Mouse (Mus musculus) stomach, embryonic 14.5 days (tissue): ENCODE data around the gene Myl4. TPM values are rescaled to one million over a fixed set of nuclear protein-coding genes. Genes with fewer than 3 reads are reported as not detected.
A peak's percentile ranks its signal among the peaks of the same experiment; 100 is the strongest.

Experiments used
- ATAC-seq: fragments of 200-750 bp; cut with Nextera tagmentation; 2 replicates; pipeline ENCODE4 v1.8.0; 2017; ENCODE audit warnings: low read depth, moderate TSS enrichment; ENCODE audit not compliant: insufficient number of reproducible peaks, insufficient read depth, low FRiP score
- H3K27ac ChIP-seq: fragments of 300-500 bp; sonication (generic); 2 replicates; pipeline ENCODE4 v1.5.1; 2014; ENCODE audit warnings: mild to moderate bottlenecking, low read length, moderate library complexity, mixed read lengths
- H3K27me3 ChIP-seq: fragments of 300-500 bp; sonication (generic); 2 replicates; pipeline ENCODE4 v1.6.1; 2014; ENCODE audit warnings: low read length, control low read depth, mixed read lengths; ENCODE audit not compliant: control insufficient read depth, insufficient read depth
- H3K36me3 ChIP-seq: fragments of 300-500 bp; sonication (generic); 2 replicates; pipeline ENCODE4 v1.6.1; 2014; ENCODE audit warnings: mild to moderate bottlenecking, control low read depth, low read length, moderate library complexity, mixed read lengths; ENCODE audit not compliant: control insufficient read depth, insufficient read depth
- H3K4me1 ChIP-seq: fragments of 300-500 bp; sonication (generic); 2 replicates; pipeline ENCODE4 v1.6.1; 2014; ENCODE audit warnings: low read length, control low read depth, mixed read lengths; ENCODE audit not compliant: control insufficient read depth, insufficient read depth
- H3K4me2 ChIP-seq: fragments of 300-500 bp; sonication (generic); replicated peaks from 2 replicates; pipeline ENCODE4 v1.6.1; 2014; ENCODE audit warnings: low read depth, low read length, control low read depth
- H3K4me3 ChIP-seq: fragments of 300-500 bp; sonication (generic); 2 replicates; pipeline ENCODE4 v1.5.1; 2014; ENCODE audit warnings: low read depth, low read length, control low read depth
- H3K9ac ChIP-seq: fragments of 300-500 bp; sonication (generic); replicated peaks from 2 replicates; pipeline ENCODE4 v1.6.1; 2014; ENCODE audit warnings: low read depth, mild to moderate bottlenecking, control low read depth, low read length, moderate library complexity, mixed read lengths
- H3K9me3 ChIP-seq: fragments of 300-500 bp; sonication (generic); 2 replicates; pipeline ENCODE4 v1.6.1; 2016; ENCODE audit warnings: low read depth, low read length, control low read depth; ENCODE audit not compliant: control insufficient read depth
- WGBS: fragments of 180-500 bp; shearing (Covaris S2); extraction: QIAGEN DNeasy Blood & Tissue Kit; methylation state at CpG from one replicate; pipeline ENCODE4 v1.1.7; 2014; 5-methylcytosine and 5-hydroxymethylcytosine counted together
- polyA plus RNA-seq: library from polyadenylated mRNA; unstranded; fragments of >200 nt; fragmentation: Nextera tagmentation; extraction: Ambion mirVana; gene quantifications from 2 replicates; pipeline ENCODE4 v1.2.1, GENCODE M21; 2014

Gene Myl4
- polyA plus RNA-seq, 1 experiment from 2014 or later: 6.7 TPM

DNA sequence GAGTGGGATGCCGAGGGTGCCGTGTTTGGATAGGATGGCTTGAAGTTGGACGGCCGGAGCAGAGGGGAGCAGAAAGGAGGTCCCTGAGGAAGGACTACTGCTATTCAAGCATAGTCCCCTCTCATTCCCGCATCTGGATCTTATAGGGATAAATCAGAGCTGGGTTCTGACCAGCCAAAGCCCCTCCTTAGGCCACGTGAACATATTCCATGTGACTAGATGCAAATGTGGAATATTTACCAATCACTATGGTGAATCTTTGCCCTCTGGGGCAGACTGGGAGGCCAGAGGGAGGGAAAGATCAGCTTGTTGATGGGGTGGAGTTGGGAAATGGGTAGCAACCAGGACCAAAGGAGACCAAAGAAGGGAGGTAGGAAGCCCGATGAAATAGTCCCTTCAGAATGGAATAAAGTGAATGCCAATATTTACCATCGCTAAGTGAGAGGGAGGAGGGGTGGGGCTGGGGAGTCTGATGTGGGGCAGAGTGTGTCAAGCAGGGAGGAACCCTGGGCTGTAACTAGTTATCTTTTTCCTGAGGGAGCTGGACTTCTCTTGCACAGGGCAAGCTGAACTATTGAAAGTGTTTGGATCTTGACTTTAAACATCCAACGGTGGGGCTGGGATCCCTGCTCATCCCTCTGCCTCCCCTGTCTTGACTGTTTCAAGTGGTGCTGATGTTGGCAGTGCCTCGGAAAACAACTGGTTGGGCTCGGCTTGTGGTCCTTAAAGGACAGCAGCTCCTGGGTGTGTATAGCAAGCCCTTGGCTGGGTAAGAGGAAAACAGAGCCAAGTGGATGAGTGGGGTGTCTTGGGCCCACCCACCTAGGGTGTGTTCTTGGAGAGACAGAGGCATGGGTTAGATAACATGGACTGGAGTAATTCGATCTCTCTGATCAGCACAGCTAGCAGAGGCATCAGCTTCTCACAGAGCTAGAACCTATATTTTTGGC lies 75.3 kb downstream of the Myl4 start:
- Histone ChIP-seq H3K36me3 (no peaks in the 10 kb centered on the region), H3K9ac (no peak overlapping the region), H3K27me3 (no peaks in the 10 kb centered on the region), H3K4me3 (no peak overlapping the region), H3K4me2 (no peak overlapping the region), H3K9me3 (no peaks in the 10 kb centered on the region), H3K4me1 (peaks cover 12% of the 10 kb centered on the region; the same call in 1 of the 2 replicates), H3K27ac (peak overlapping the region; percentile 76)
- ATAC-seq: peak; percentile 65; the same call in 1 of the 2 replicates
- WGBS: 29% methylated on average over 12 of the region's 12 CpGs

DNA sequence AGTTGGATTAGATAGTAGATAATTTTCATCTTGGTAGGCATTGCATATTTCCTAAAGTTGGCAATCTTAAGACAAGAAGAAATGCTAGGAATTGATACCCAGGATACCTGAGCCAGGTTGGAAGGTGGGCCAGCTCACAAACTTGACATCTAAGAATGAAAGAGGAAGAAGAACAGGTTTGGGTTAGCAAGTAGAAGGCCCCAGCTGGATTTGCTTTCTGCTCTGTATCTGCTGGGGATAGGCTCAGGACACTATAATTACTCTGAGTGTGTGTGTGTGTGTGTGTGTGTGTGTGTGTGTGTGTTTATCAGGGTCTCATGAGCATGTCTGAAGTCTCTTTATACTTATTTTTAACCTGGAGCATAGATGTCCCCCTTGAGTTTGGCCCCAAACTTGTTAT lies 76.2 kb downstream of the Myl4 start:
- Histone ChIP-seq H3K4me1 (peaks cover 12% of the 10 kb centered on the region; the same call in 1 of the 2 replicates), H3K9ac (no peak overlapping the region), H3K27ac (peak overlapping the region; percentile 76; the same call in 1 of the 2 replicates), H3K4me3 (no peak overlapping the region), H3K36me3 (no peaks in the 10 kb centered on the region), H3K27me3 (no peaks in the 10 kb centered on the region), H3K4me2 (no peak overlapping the region), H3K9me3 (no peaks in the 10 kb centered on the region)
- no peak for ATAC-seq

DNA sequence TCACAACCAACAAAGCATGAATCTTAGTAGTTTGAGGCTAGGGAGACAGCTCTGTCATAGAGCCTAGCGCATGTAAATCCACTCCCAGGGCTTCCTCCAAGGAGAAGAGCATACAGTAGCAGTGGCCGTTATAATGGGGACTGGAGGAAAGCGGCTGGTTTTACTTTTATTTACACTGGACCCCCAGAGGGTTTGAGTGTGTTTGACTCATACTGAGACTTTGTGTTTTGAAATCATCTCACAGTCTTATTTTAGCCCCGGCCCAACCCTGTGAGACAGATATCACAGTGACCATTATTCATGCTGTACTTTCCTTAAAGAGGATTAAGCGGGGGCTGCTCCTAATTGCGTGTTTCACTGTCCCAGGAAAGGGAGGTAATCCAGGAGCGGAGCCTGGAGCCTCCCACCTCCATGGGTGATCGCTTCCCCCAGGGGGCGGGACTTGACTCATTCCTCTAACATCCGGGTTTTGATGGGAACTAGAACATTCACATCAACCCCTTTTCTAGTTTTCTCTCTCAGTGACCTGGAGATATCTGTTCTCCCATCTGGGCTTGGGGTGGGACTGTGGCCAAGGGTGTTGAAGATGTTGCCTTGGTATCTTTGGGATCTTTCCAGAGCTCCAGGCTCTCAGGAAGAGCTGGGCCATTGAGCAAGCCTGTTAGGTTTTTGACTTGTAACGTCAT lies 77.3 kb downstream of the Myl4 start:
- no peak for ATAC-seq
- Histone ChIP-seq H3K36me3 (no peaks in the 10 kb centered on the region), H3K4me1 (peaks cover 12% of the 10 kb centered on the region; the same call in 1 of the 2 replicates), H3K27me3 (no peaks in the 10 kb centered on the region), H3K4me2 (no peak overlapping the region), H3K4me3 (no peak overlapping the region), H3K9me3 (no peaks in the 10 kb centered on the region), H3K27ac (no peak overlapping the region), H3K9ac (no peak overlapping the region)
- WGBS: 47% methylated on average over 11 of the region's 11 CpGs

DNA sequence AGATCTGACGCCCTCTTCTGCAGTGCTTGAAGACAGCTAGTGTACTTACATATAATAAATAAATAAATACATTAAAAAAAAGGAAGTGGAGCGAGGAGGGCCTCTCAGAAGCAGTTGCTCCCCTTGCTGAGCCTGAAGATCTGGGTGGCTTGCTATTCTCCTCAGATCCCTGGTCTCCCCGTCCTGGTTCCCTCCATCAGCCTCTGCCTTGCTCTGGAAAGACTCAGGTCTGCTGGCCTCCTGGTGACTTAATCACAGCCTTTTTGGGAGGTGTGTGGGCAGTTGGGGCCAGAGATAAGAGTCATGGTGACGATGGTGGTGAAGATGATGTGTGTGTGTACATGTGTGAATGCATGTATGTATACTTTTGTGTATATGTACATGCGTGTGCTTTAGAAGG lies 78.1 kb downstream of the Myl4 start:
- H3K27ac ChIP-seq: no peak overlapping the region
- no peak overlapping the region for H3K4me2 ChIP-seq
- WGBS: 88% methylated on average over 5 of the region's 5 CpGs
- no peak overlapping the region for H3K4me3 ChIP-seq
- no peak overlapping the region for H3K9ac ChIP-seq
- H3K9me3 ChIP-seq: no peaks in the 10 kb centered on the region
- H3K4me1 ChIP-seq: peaks cover 12% of the 10 kb centered on the region; the same call in 1 of the 2 replicates
- no peaks in the 10 kb centered on the region for H3K36me3 ChIP-seq
- ATAC-seq: no peak
- H3K27me3 ChIP-seq: no peaks in the 10 kb centered on the region

DNA sequence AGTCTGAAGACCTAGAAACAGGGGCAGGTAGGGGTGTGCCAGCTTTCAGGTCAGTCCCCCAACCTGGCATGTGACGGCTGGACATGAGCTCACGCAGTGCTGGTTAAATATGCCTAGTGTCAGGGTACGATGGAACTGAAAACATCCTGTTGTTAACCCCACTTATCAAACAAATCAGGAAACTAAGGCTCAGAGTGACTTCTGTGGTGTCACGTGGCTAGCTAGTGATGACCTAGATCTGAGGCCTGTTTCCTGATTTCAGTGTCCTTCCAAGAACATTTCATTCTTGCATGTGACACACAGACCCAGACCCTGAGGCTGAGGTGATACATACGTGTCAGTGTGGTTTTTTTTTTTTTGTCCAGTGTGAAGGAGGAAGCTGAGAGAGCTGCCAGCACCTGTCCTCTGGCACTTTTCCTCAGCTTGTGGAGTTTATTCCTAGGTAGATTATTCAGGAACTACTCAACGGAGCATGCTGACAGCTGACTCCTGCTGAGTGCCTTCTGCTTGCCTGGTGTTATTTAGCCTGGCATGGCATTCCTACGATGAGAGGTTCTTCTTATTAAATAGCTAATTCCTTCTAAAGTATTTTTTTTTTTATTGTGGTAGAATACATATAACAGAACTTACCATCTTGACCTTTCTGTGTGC lies 79.8 kb downstream of the Myl4 start:
- H3K4me2 ChIP-seq: no peak overlapping the region
- 68% methylated on average over 7 of the region's 7 CpGs for WGBS
- peaks cover 9% of the 10 kb centered on the region; the same call in 1 of the 2 replicates for H3K4me1 ChIP-seq
- no peak overlapping the region for H3K9ac ChIP-seq
- no peak overlapping the region for H3K4me3 ChIP-seq
- H3K9me3 ChIP-seq: no peaks in the 10 kb centered on the region
- no peaks in the 10 kb centered on the region for H3K27me3 ChIP-seq
- no peak for ATAC-seq
- no peak overlapping the region for H3K27ac ChIP-seq
- H3K36me3 ChIP-seq: no peaks in the 10 kb centered on the region

DNA sequence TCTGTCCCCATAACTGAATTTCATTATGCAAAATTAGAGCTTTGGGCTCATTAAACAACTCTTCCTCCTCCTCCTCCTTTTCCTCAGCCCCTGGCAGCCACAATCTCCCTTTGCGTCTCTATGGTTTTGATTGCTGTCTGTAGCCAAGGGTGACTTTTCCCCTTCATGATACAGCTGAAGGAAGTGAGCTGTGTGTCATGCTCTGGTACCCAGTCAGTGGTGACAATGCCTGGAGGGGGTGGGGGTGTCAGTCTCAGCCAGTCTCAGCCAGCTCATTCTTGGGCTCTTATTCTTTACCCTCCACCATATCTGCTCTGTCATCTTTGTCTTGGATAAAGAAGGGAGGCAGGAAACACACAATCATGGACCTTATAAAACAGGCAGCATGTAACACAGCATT lies 80.8 kb downstream of the Myl4 start:
- H3K9me3 ChIP-seq: no peaks in the 10 kb centered on the region
- no peaks in the 10 kb centered on the region for H3K27me3 ChIP-seq
- no peak overlapping the region for H3K4me2 ChIP-seq
- ATAC-seq: no peak
- H3K27ac ChIP-seq: no peak overlapping the region
- no peaks in the 10 kb centered on the region for H3K4me1 ChIP-seq
- H3K36me3 ChIP-seq: no peaks in the 10 kb centered on the region
- H3K4me3 ChIP-seq: no peak overlapping the region
- WGBS: 79% methylated on average over 1 of the region's 1 CpGs
- H3K9ac ChIP-seq: no peak overlapping the region

DNA sequence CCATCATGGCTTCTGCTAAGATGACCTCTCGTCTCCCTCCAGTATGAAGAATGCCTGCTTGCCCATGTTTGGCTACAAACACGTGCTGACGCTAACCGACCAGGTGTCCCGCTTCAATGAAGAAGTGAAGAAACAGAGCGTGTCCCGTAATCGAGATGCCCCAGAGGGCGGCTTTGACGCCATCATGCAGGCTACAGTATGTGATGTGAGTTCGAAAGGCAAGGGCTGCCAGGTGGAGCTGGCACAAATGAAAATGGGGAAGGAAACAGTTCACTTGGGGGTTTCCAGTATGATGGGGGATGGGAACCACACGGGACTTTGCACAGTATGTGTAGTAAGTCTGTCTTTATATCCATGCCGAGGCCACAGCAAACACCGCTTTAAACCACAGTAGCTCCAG lies 86.5 kb downstream of the Myl4 start:
- H3K4me3 ChIP-seq: no peak overlapping the region
- 90% methylated on average over 14 of the region's 14 CpGs for WGBS
- H3K4me1 ChIP-seq: no peaks in the 10 kb centered on the region
- no peaks in the 10 kb centered on the region for H3K36me3 ChIP-seq
- no peak for ATAC-seq
- H3K27ac ChIP-seq: no peak overlapping the region
- H3K9me3 ChIP-seq: no peaks in the 10 kb centered on the region
- no peak overlapping the region for H3K4me2 ChIP-seq
- no peaks in the 10 kb centered on the region for H3K27me3 ChIP-seq
- no peak overlapping the region for H3K9ac ChIP-seq

DNA sequence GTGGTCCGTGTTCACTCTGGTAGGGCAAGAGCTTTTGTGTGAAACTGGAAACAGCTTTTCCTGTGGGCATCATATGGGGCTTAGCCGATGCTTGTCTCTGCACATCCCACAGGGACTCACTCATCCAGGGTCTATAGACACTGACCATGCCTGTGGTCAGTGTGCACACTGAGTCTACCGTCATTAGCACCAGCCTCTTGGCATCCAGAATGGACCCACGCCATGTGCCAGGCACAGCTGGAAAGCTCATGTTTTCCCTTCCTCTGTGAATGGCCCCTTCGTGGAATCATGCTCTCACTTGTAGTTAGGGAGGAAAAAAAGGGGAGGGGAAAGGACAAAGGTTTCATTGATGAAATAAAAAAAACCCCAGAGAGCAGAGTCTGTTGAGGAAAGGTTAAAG lies 87.5 kb downstream of the Myl4 start:
- H3K4me1 ChIP-seq: no peaks in the 10 kb centered on the region
- H3K9me3 ChIP-seq: no peaks in the 10 kb centered on the region
- H3K36me3 ChIP-seq: no peaks in the 10 kb centered on the region
- 75% methylated on average over 5 of the region's 5 CpGs for WGBS
- no peak overlapping the region for H3K4me3 ChIP-seq
- no peak overlapping the region for H3K9ac ChIP-seq
- ATAC-seq: no peak
- no peak overlapping the region for H3K4me2 ChIP-seq
- H3K27ac ChIP-seq: no peak overlapping the region
- no peaks in the 10 kb centered on the region for H3K27me3 ChIP-seq
